Mouse (Mus musculus): ENCODE data around the gene Tbca. TPM values are rescaled to one million over a fixed set of nuclear protein-coding genes. Genes with fewer than 3 reads are reported as not detected.

Gene Tbca
- polyA plus RNA-seq, 1 experiment from 2014 or later: 224 TPM

GRCm38 (mm10) chr13:94858016-94858575 lies 69.4 kb downstream of the Tbca start:
- Histone ChIP-seq H3K27me3 (replicated peaks) (peaks cover 35% of the 10 kb centered on the region), H3K36me3 (no peaks in the 10 kb centered on the region), H3K4me3 (no peak overlapping the region), H3K27ac (replicated peaks) (no peak overlapping the region), H3K9me3 (no peaks in the 10 kb centered on the region), H3K4me1 (no peaks in the 10 kb centered on the region), H3K4me2 (no peak overlapping the region), H3K9ac (no peak overlapping the region)
- no peak for ATAC-seq (ENCODE audit: extremely low read depth, insufficient number of reproducible peaks, low FRiP score, low TSS enrichment)
- WGBS: 64% methylated on average over 8 of the region's 8 CpGs

DNA sequence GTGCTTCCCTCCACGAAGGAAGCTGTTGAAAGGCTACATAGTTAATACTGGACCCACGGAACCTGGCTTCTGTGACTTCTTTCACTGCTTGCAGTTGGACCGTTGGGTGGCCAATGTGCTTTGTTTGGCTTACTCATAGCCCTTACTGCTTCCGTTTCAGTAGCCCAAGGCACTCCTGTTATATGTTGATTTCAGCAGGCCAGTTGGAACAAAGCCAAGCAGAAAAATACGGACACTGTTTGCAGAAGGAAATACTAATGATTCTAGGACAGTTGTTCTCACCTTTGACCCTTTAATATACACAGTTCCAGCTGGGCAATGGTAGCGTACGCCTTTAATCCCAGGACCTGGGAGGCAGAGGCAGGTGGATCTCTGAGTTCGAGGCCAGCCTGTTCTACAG lies 70.5 kb downstream of the Tbca start:
- Histone ChIP-seq H3K9ac (no peak overlapping the region), H3K27ac (replicated peaks) (no peak overlapping the region), H3K27me3 (replicated peaks) (peaks cover 46% of the 10 kb centered on the region), H3K9me3 (no peaks in the 10 kb centered on the region), H3K4me2 (no peak overlapping the region), H3K4me3 (no peak overlapping the region), H3K4me1 (no peaks in the 10 kb centered on the region), H3K36me3 (no peaks in the 10 kb centered on the region)
- ATAC-seq (ENCODE audit: extremely low read depth, insufficient number of reproducible peaks, low FRiP score, low TSS enrichment): no peak
- 63% methylated on average over 8 of the region's 8 CpGs for WGBS

DNA sequence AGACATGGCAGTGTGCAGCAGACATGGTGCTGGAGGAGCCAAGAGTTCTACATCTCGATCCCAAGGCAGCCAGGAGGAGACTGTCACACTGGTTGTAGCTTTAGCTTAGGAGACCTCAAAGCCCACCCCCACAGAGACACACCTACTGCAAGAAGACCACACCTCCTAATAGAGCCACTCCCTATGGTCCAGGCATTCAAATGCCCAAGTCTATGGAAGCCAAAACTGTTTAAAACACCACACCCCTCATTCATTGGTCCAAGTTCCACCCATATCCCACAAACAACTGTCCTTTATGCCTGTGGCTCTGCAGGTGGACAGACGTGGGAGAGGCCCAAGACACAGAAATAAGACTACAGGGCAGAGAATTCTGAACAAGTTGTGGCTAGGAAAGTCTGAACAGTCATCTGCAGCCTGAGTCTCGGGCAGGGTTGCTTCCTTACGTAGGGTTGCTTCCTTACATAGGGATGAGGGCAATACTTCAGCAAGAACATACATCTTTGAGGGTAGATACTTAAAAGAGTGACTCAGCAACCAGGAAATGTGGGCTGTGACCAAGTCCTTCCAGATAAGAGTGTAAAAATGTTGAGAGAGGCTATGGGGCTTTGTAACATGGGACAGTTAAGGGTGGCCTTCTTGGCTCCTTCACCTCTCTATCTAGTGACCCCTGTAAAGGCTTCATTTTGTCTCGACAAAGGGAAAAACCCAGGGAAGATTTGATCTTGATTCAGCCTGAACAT lies 74.0 kb downstream of the Tbca start:
- H3K27me3 ChIP-seq (replicated peaks): peaks cover 70% of the 10 kb centered on the region
- no peak overlapping the region for H3K9ac ChIP-seq
- no peak for ATAC-seq (ENCODE audit: extremely low read depth, insufficient number of reproducible peaks, low FRiP score, low TSS enrichment)

DNA sequence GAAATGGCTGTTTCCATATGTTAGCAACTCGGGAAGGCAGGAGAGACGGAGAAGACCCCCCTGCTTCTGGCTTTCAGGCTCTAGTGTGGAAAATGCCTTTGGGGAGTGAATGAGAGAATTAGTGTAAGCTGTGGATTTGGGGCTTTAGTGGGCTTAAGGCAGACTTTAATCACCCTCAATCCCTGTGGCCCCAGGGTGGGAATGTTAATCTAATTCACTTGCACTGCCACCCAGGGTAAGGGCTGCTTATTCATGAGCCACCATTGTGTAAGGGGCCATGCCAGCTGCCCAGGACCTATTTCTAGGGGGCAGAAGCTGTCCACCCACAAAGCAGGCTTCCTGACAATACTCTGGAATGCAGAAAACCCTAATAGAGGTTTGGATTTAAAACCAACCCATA lies 78.2 kb downstream of the Tbca start:
- H3K9me3 ChIP-seq: no peaks in the 10 kb centered on the region
- H3K4me1 ChIP-seq: peaks cover 11% of the 10 kb centered on the region
- H3K27me3 ChIP-seq (replicated peaks): peaks cover 96% of the 10 kb centered on the region
- no peak overlapping the region for H3K27ac ChIP-seq (replicated peaks)
- H3K4me2 ChIP-seq: no peak overlapping the region
- H3K36me3 ChIP-seq: no peaks in the 10 kb centered on the region
- H3K4me3 ChIP-seq: no peak overlapping the region
- ATAC-seq (ENCODE audit: extremely low read depth, insufficient number of reproducible peaks, low FRiP score, low TSS enrichment): no peak
- 26% methylated on average over 2 of the region's 2 CpGs for WGBS
- no peak overlapping the region for H3K9ac ChIP-seq

More for the DNA sequence above, 74.0 kb downstream of the Tbca start:
- Histone ChIP-seq H3K9me3 (no peaks in the 10 kb centered on the region), H3K4me1 (no peaks in the 10 kb centered on the region), H3K4me3 (no peak overlapping the region), H3K36me3 (no peaks in the 10 kb centered on the region), H3K27ac (replicated peaks) (no peak overlapping the region), H3K4me2 (no peak overlapping the region)
- 57% methylated on average over 5 of the region's 5 CpGs for WGBS

GRCm38 (mm10) chr13:94867772-94868171 lies 79.1 kb downstream of the Tbca start:
- 57% methylated on average over 4 of the region's 4 CpGs for WGBS

GRCm38 (mm10) chr13:94868478-94868950 lies 79.8 kb downstream of the Tbca start:
- Histone ChIP-seq H3K36me3 (no peaks in the 10 kb centered on the region), H3K9ac (peak overlapping the region; percentile 76), H3K4me3 (peak overlapping the region; percentile 49), H3K9me3 (no peaks in the 10 kb centered on the region), H3K4me1 (peaks cover 15% of the 10 kb centered on the region), H3K27ac (replicated peaks) (no peak overlapping the region), H3K4me2 (peak overlapping the region; percentile 76), H3K27me3 (replicated peaks) (peaks cover 97% of the 10 kb centered on the region)
- 2% methylated on average over 35 of the region's 35 CpGs for WGBS
- ATAC-seq (ENCODE audit: extremely low read depth, insufficient number of reproducible peaks, low FRiP score, low TSS enrichment): no peak

More at GRCm38 (mm10) chr13:94867772-94868171, 79.1 kb downstream of the Tbca start:
- Histone ChIP-seq H3K36me3 (no peaks in the 10 kb centered on the region), H3K27me3 (replicated peaks) (peaks cover 97% of the 10 kb centered on the region), H3K4me3 (no peak overlapping the region), H3K9me3 (no peaks in the 10 kb centered on the region), H3K4me1 (peaks cover 11% of the 10 kb centered on the region), H3K9ac (no peak overlapping the region), H3K4me2 (no peak overlapping the region), H3K27ac (replicated peaks) (no peak overlapping the region)
- no peak for ATAC-seq (ENCODE audit: extremely low read depth, insufficient number of reproducible peaks, low FRiP score, low TSS enrichment)

GRCm38 (mm10) chr13:94869541-94869940 lies 80.8 kb downstream of the Tbca start:
- 4% methylated on average over 8 of the region's 8 CpGs for WGBS
- Histone ChIP-seq H3K9ac (no peak overlapping the region), H3K4me1 (peaks cover 19% of the 10 kb centered on the region), H3K36me3 (no peaks in the 10 kb centered on the region), H3K27ac (replicated peaks) (no peak overlapping the region), H3K27me3 (replicated peaks) (peaks cover 96% of the 10 kb centered on the region), H3K9me3 (no peaks in the 10 kb centered on the region), H3K4me3 (peak overlapping the region; percentile 49), H3K4me2 (peak overlapping the region; percentile 76)
- ATAC-seq (ENCODE audit: extremely low read depth, insufficient number of reproducible peaks, low FRiP score, low TSS enrichment): no peak

- Histone ChIP-seq H3K27ac (replicated peaks) (no peak overlapping the region), H3K9ac (no peak overlapping the region), H3K9me3 (no peaks in the 10 kb centered on the region), H3K27me3 (replicated peaks) (peaks cover 96% of the 10 kb centered on the region), H3K4me1 (peaks cover 19% of the 10 kb centered on the region), H3K4me2 (no peak overlapping the region), H3K36me3 (no peaks in the 10 kb centered on the region), H3K4me3 (no peak overlapping the region)
- no peak for ATAC-seq (ENCODE audit: extremely low read depth, insufficient number of reproducible peaks, low FRiP score, low TSS enrichment)
- WGBS: 3% methylated on average over 9 of the region's 9 CpGs
These were observed 81.4 kb downstream of the Tbca start for GRCm38 (mm10) chr13:94870071-94870460.

- H3K9ac ChIP-seq: no peak overlapping the region
- H3K4me3 ChIP-seq: no peak overlapping the region
- H3K36me3 ChIP-seq: no peaks in the 10 kb centered on the region
- ATAC-seq (ENCODE audit: extremely low read depth, insufficient number of reproducible peaks, low FRiP score, low TSS enrichment): no peak
- 2% methylated on average over 21 of the region's 21 CpGs for WGBS
- no peaks in the 10 kb centered on the region for H3K9me3 ChIP-seq
- peaks cover 96% of the 10 kb centered on the region for H3K27me3 ChIP-seq (replicated peaks)
- H3K4me2 ChIP-seq: no peak overlapping the region
- peaks cover 19% of the 10 kb centered on the region for H3K4me1 ChIP-seq
- H3K27ac ChIP-seq (replicated peaks): no peak overlapping the region
These were observed 81.9 kb downstream of the Tbca start for GRCm38 (mm10) chr13:94870461-94871186.

DNA sequence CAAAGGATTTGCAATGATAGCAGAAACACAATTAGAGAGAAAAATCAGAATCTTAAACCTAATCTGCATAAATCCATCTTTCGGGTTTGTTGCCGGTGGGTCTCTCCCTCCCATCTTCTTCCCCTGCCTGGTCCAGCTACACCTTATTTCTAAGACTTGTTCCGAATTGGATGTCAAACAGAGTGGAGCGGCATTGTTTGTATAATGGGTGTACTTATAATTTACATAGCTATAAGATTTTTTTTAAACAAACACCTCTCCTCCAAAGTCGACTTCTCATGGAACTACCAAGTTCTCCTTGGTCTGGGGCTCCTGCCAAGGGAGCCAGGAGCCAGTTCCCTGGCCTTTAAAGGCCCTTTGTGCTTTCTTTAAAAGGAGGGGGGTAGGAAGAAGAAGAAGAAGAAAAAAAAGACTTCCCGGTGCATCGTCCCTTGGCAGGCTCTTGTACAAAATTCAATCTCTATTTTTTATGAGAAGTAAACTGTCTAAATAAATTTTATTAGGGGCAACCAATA lies 83.2 kb downstream of the Tbca start:
- no peak overlapping the region for H3K4me3 ChIP-seq
- WGBS: 4% methylated on average over 7 of the region's 7 CpGs
- ATAC-seq (ENCODE audit: extremely low read depth, insufficient number of reproducible peaks, low FRiP score, low TSS enrichment): no peak
- H3K9ac ChIP-seq: no peak overlapping the region
- H3K27ac ChIP-seq (replicated peaks): no peak overlapping the region
- no peaks in the 10 kb centered on the region for H3K36me3 ChIP-seq
- H3K4me1 ChIP-seq: peaks cover 19% of the 10 kb centered on the region
- H3K27me3 ChIP-seq (replicated peaks): peaks cover 95% of the 10 kb centered on the region
- no peaks in the 10 kb centered on the region for H3K9me3 ChIP-seq
- no peak overlapping the region for H3K4me2 ChIP-seq

GRCm38 (mm10) chr13:94872439-94872838 lies 83.7 kb downstream of the Tbca start:
- Histone ChIP-seq H3K4me3 (no peak overlapping the region), H3K9me3 (no peaks in the 10 kb centered on the region), H3K36me3 (no peaks in the 10 kb centered on the region), H3K9ac (no peak overlapping the region), H3K27ac (replicated peaks) (no peak overlapping the region), H3K27me3 (replicated peaks) (peaks cover 95% of the 10 kb centered on the region), H3K4me1 (peaks cover 19% of the 10 kb centered on the region), H3K4me2 (no peak overlapping the region)
- 2% methylated on average over 19 of the region's 19 CpGs for WGBS
- ATAC-seq (ENCODE audit: extremely low read depth, insufficient number of reproducible peaks, low FRiP score, low TSS enrichment): no peak
